Mouse (Mus musculus): ENCODE measurements around the gene Daam1. TPM values are rescaled to one million over a fixed set of nuclear protein-coding genes. Genes with fewer than 3 reads are reported as not detected.
A peak's percentile ranks its signal among the peaks of the same experiment; 100 is the strongest.
"Not testable (repeated sequence)": the region's sequence is repeated elsewhere in the genome, so short reads cannot be mapped to it uniquely, and the experiment has no call there.

Daam1 gene
- total RNA-seq, 2 experiments from 2014 or later = 75.5 to 78.1 TPM

- ATAC-seq (replicated peaks; ENCODE audit: low FRiP score, poor library complexity, severe bottlenecking) = peak; percentile 60
Observed at GRCm38 (mm10) chr12:71831258-71832087, 595 bp downstream of the Daam1 start.

- peak; percentile 76 for ATAC-seq (replicated peaks; ENCODE audit: low FRiP score, poor library complexity, severe bottlenecking)
Observed at GRCm38 (mm10) chr12:71832225-71832624, 1.3 kb downstream of the Daam1 start.

GRCm38 (mm10) chr12:71834041-71834440, 3.2 kb downstream of the Daam1 start:
- ATAC-seq (replicated peaks; ENCODE audit: low FRiP score, poor library complexity, severe bottlenecking) = no peak

- ATAC-seq (replicated peaks; ENCODE audit: low FRiP score, poor library complexity, severe bottlenecking) = no peak
Observed at GRCm38 (mm10) chr12:71835966-71836668, 5.2 kb downstream of the Daam1 start.

- no peak for ATAC-seq (replicated peaks; ENCODE audit: low FRiP score, poor library complexity, severe bottlenecking)
Observed at GRCm38 (mm10) chr12:71836776-71837175, 5.9 kb downstream of the Daam1 start.

DNA sequence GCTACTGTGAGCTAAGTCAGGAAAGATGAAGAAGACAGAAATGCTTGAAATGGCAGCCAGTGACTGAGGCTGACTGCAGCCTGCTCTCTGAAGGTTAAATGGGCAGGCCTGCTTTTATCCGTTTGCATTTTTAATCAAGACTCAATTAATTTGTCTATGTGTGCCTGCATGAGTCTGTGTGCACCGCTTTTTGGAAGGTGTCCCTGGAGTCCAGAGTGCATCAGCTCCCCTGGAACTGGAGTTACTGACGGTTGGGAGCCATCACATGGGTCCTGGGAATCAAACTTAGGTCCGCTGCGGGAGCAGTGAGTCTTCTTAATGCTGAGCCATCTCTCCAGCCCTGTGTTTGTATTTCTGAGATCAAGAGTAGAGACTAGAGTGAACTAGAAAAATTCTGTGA, 6.7 kb downstream of the Daam1 start:
- no peak for ATAC-seq (replicated peaks; ENCODE audit: low FRiP score, poor library complexity, severe bottlenecking)

DNA sequence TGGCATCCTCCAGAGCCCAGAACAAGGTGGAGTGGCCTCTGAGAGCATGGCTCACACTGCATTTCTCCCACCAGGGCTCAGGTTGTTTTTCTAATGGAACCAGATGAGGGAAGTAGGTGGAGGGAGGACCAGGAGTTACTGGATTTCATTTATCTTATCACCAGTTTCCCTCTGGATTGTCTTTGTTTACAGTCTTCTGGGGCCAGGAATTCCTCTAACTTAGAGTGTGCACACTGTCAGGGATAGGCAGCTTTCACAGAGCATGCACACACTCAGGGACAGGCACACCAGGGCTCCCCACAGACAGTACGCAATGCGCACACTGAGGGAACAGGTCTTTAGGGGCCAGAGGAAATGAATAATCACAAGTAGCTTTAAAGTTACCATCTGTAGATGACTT, 7.4 kb downstream of the Daam1 start:
- no peak for ATAC-seq (replicated peaks; ENCODE audit: low FRiP score, poor library complexity, severe bottlenecking)

DNA sequence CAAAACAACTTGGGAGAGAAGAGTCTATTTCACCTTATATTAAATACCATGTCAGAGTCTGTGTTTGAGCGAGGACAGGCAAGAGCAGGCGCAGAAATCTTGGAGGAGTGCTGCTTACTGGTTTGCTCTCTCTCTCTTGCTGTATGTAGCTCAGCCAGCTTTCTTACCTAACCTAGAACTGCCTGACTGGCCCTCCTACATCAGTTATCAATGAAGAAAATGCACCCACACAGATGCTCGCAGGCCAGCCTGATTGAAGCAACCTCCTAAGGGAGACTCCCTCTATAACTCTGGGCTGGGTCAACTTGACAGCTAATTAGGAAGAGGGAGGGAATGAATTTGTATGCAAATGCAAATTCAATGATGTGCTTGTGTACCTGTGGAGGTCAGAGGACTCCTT, 8.8 kb downstream of the Daam1 start:
- no peak for ATAC-seq (replicated peaks; ENCODE audit: low FRiP score, poor library complexity, severe bottlenecking)

DNA sequence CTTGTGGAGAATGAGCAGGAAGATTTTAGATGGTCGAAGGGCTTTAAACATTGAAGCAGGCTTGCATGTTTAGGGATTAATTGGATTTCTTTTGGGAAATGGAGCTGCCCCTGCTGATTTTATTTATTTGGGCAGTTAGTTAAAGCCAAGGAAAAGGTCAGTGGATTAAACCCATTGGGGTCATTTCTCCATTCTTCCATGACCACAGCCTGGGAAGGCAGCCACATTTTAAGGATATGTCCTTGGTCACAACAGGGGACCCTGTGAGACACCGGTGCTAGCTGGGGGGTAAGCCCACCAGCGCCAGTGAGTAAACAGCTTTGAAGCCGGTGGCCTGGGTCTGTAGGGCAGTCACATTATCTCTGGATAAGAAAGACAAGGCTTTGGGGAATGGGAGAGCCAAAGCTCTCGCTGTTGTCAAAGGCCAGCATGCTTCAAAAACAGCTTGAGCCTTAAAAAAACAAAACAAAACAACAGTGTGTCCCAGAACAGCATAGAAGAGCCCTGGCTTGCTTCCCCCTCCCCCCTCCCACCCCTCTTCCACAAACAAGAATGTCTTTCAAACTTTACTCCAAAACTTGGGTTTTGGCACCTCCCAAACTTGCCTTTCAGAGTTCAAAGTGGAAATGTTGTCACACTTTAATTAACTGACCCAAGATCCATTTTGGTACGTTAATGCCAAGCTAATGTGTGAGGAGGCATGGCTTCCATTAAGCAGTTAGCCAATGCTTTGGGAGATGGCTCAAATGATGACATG, 9.7 kb downstream of the Daam1 start:
- no peak for ATAC-seq (replicated peaks; ENCODE audit: low FRiP score, poor library complexity, severe bottlenecking)

DNA sequence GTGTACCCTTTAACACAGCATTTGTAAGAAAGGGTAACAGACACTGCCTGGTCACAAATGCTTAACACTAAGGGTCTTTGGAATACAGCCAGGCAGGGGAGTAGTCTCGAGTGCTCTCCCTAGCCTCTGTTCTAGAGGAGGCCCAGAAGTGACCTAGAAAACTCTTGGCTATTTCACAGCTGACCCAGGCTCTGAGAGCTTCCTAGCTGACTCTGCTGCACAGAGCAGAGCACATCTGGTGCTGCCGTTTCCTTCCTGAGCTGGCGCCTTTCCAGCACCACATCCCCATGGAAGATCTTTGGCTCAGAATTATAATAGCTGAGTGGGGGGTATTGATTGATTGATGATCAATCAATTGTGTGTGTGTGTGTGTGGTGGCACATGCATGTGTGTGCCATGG, 11.1 kb downstream of the Daam1 start:
- ATAC-seq (replicated peaks; ENCODE audit: low FRiP score, poor library complexity, severe bottlenecking) = no peak

DNA sequence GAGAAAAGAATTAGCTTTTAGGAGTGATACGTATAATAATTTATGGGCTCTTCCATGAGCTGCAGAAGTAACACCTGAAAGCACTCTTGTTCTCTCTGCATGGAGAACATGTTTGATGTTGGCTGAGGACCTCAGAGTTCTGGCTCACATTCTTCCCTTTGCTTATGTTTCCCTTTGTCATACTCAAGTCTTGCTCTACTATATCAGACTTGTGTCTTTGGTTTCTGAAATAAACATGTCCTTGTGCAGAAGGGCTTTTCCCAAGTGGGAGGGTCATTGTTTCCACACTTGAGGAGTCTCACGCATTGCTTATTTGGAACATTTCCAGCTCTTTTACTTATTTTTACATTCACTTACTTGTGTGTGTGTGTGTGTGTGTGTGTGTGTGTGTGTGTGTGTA, 11.7 kb downstream of the Daam1 start:
- ATAC-seq (replicated peaks; ENCODE audit: low FRiP score, poor library complexity, severe bottlenecking) = no peak

GRCm38 (mm10) chr12:71845486-71845885, 14.6 kb downstream of the Daam1 start:
- no peak for ATAC-seq (replicated peaks; ENCODE audit: low FRiP score, poor library complexity, severe bottlenecking)

- not testable (repeated sequence) for ATAC-seq (replicated peaks; ENCODE audit: low FRiP score, poor library complexity, severe bottlenecking)
Observed at GRCm38 (mm10) chr12:71846416-71846815, 15.5 kb downstream of the Daam1 start.

GRCm38 (mm10) chr12:71847024-71847423, 16.1 kb downstream of the Daam1 start:
- not testable (repeated sequence) for ATAC-seq (replicated peaks; ENCODE audit: low FRiP score, poor library complexity, severe bottlenecking)

DNA sequence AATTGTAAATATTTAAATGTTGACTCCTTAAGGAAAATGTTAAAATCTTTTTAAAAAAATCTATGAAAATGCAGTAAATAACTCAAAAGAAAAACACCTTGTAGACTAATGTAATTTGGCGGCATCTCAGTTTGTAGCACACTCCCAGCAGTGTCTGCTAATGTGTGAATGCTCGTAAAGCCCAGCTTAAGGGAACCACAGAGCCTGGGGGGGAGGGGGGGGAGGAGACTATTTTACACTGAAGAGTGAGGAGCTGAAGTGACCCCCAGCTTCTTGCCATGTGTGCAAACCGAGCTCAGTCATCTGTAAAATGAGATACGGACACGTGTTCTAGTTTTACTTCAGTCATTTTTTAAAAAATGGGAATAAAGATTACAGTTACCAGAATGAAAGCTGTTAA, 16.7 kb downstream of the Daam1 start:
- no peak for ATAC-seq (replicated peaks; ENCODE audit: low FRiP score, poor library complexity, severe bottlenecking)

GRCm38 (mm10) chr12:71848037-71848776, 17.3 kb downstream of the Daam1 start:
- ATAC-seq (replicated peaks; ENCODE audit: low FRiP score, poor library complexity, severe bottlenecking) = no peak

- no peak for ATAC-seq (replicated peaks; ENCODE audit: low FRiP score, poor library complexity, severe bottlenecking)
Observed at GRCm38 (mm10) chr12:71849051-71849450, 18.2 kb downstream of the Daam1 start.

DNA sequence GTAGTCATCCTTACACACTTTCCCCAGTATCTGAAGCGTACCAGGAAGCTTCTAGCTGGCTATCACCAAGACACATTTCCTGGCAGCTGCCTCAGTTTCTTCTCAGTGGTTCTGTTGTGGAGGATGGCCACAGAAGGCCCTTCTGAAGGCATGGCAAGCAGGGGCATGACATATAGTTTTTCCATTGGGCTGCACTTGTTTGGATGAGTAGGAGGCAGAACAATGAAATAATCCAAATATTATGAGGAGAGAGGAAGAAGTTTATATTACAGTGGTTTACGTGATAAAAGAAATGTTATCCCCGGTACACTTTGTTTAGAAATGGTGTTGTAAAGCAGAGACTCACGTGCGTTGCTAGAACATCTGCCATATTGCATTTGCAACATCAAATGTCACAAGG, 19.3 kb downstream of the Daam1 start:
- ATAC-seq (replicated peaks; ENCODE audit: low FRiP score, poor library complexity, severe bottlenecking) = no peak

DNA sequence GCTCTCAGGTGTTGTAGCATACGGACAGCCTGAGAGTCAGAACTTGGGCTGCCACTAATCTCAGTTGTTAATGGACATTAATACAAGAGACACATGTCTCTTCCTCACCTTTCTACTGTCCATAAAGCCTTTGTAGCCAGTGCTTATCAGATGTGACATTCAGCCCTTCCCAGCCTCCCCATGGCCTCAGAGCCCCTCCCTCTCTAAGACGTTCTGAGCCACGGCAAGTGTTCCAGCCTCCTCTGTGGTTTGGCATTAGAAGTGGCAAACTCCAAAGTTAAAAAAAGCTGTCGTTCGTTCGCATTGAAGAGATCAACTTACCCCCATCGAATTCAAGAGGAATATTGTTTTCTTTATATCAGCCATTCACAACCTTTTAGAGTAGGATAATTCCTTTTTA, 21.8 kb downstream of the Daam1 start:
- no peak for ATAC-seq (replicated peaks; ENCODE audit: low FRiP score, poor library complexity, severe bottlenecking)

DNA sequence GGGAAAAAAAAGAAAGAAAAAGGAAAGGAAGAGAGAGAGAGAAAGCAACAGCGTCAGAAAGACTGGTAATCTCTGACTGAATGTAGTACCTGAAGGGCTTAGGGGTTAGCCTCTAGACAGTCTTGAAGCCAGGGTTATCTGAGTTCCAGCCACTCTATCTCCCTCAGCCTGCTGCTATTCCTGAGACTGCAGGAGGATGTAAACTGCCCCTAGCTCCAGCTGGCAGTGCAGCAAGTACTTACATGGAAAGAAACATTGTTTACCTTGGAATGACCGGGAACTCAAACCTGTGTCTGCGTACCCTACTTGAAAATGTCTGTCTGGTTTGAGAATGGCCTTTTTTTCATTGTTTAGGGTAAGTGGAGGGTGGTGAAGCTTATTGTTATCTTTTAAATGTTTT, 22.8 kb downstream of the Daam1 start:
- ATAC-seq (replicated peaks; ENCODE audit: low FRiP score, poor library complexity, severe bottlenecking) = no peak
